8 mouse cellular contexts compared by ENCODE assay signal in the genomic region with DNA sequence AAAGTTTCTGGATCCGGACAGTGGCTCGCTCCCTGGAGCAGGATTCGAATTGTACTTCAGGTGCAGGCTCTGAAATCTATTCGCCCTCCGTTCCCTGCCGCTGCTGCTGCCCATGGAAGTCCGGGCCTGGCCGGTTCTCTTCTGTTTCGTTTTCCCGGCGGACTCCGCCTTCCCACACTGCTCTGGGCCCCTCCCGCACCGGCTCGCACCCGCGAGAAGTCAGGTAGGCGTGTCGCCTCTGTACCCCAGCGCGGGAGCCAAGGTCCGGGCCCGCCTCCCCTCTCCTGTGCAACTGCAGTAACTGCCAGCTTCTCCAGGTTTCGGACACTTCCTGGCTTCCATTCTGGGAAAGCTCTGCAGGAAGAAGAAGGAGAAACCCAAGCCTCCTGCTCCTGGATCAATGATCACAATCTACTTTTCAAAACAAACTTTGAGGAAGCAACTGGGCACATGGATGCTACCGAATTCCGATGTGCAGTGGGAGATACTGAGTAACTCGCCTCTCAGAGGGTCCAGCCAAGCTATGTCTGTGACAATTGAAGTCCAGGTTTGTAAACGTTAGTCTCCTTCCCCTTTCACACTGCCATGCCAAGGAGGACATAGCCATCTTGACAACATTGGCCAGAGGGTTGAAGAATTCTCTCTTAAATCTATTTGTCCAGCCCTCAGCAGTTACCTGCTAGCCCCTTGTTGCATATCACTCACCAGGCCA. TPM values are rescaled to one million over a fixed set of nuclear protein-coding genes. Genes with fewer than 3 reads are reported as not detected.
A peak's percentile ranks its signal among the peaks of the same experiment; 100 is the strongest.
DNase-seq lines count a peak whose midpoint lies in the region; ATAC-seq and TF ChIP-seq lines count a peak whose summit lies in the region.

Gene Eif2ak2, minus strand, starts transcription at position 173 of the 712 bp plus-strand sequence.

- peak within 1 kb of the TSS; percentile 61 for H3ac ChIP-seq in C2C12 (ENCODE audit: control insufficient read depth, insufficient read length, low read depth)

- ATAC-seq in erythroblast, adult 5-6 weeks (replicated peaks; ENCODE audit: low FRiP score, poor library complexity, severe bottlenecking) = peak; percentile 96
- peak; percentile 99 for ATAC-seq in kidney, embryonic 14.5 days (ENCODE audit: low FRiP score, low TSS enrichment)
- ATAC-seq in limb, embryonic 15.5 days (ENCODE audit: insufficient number of reproducible peaks, low FRiP score, low TSS enrichment, low read depth) = peak; percentile 87
- ATAC-seq in midbrain, postnatal 0 days (ENCODE audit: low FRiP score) = peak; percentile 92

- H3K27ac ChIP-seq in heart, embryonic 10.5 days = peak within 1 kb of the TSS; percentile 90
- peak within 1 kb of the TSS; percentile 69; the same call in 1 of the 2 replicates for H3K27ac ChIP-seq in kidney, embryonic 14.5 days (ENCODE audit: low read depth, low read length)
- peak within 1 kb of the TSS; percentile 82 for H3K27ac ChIP-seq in limb, embryonic 15.5 days
- peak within 1 kb of the TSS; percentile 67 for H3K27ac ChIP-seq in midbrain, postnatal 0 days (ENCODE audit: low read depth, low read length)

- peak within 1 kb of the TSS; percentile 60 for H3K4me2 ChIP-seq in kidney, embryonic 14.5 days (replicated peaks; ENCODE audit: low read depth, low read length)
- H3K4me2 ChIP-seq in limb, embryonic 15.5 days = peak within 1 kb of the TSS; percentile 60
- peak within 1 kb of the TSS; percentile 76 for H3K4me2 ChIP-seq in midbrain, postnatal 0 days (ENCODE audit: low read depth, low read length, poor library complexity, severe bottlenecking)

- no peaks in the 10 kb centered on the region for H3K9me3 ChIP-seq in heart, embryonic 10.5 days
- H3K9me3 ChIP-seq in kidney, embryonic 14.5 days (ENCODE audit: control insufficient read depth, low read length) = no peaks in the 10 kb centered on the region
- H3K9me3 ChIP-seq in limb, embryonic 15.5 days = no peaks in the 10 kb centered on the region
- no peaks in the 10 kb centered on the region for H3K9me3 ChIP-seq in midbrain, postnatal 0 days (ENCODE audit: low read length)

- peak within 1 kb of the TSS; percentile 78 for H3K9ac ChIP-seq in kidney, embryonic 14.5 days (ENCODE audit: low read depth, low read length)
- H3K9ac ChIP-seq in limb, embryonic 15.5 days = peak within 1 kb of the TSS; percentile 62
- peak within 1 kb of the TSS; percentile 55 for H3K9ac ChIP-seq in midbrain, postnatal 0 days (replicated peaks; ENCODE audit: low read length, poor library complexity, severe bottlenecking)

- H3K79me2 ChIP-seq in C2C12 (ENCODE audit: control insufficient read depth, insufficient read depth) = peaks cover 24% of the 10 kb centered on the region

- 2% methylated on average over 28 of the region's 28 CpGs for WGBS in heart, embryonic 10.5 days
- WGBS in kidney, embryonic 14.5 days = under 1% methylated on average over 28 of the region's 28 CpGs
- 1% methylated on average over 28 of the region's 28 CpGs for whole genome bisulfite sequencing in limb, embryonic 15.5 days
- WGBS in midbrain, postnatal 0 days = 4% methylated on average over 28 of the region's 28 CpGs

- TF ChIP-seq CTCF in C2C12 (IDR thresholded peaks at IDR 0.05; ENCODE audit: control insufficient read depth, insufficient read depth, insufficient read length) = no peak
- TF ChIP-seq CTCF in midbrain, postnatal 0 days (IDR thresholded peaks at IDR 0.05) = no peak

- peaks cover 8% of the 10 kb centered on the region for H3K36me3 ChIP-seq in C2C12 (ENCODE audit: control insufficient read depth, insufficient read depth)
- H3K36me3 ChIP-seq in heart, embryonic 10.5 days = peaks cover 12% of the 10 kb centered on the region
- peaks cover 5% of the 10 kb centered on the region; the same call in 1 of the 2 replicates for H3K36me3 ChIP-seq in kidney, embryonic 14.5 days (ENCODE audit: control insufficient read depth, insufficient read depth, low read length)
- peaks cover 16% of the 10 kb centered on the region for H3K36me3 ChIP-seq in limb, embryonic 15.5 days
- no peaks in the 10 kb centered on the region for H3K36me3 ChIP-seq in midbrain, postnatal 0 days (ENCODE audit: insufficient read depth, low read length)

- H3K4me1 ChIP-seq in heart, embryonic 10.5 days = peaks cover 17% of the 10 kb centered on the region
- peaks cover 8% of the 10 kb centered on the region; the same call in 1 of the 2 replicates for H3K4me1 ChIP-seq in kidney, embryonic 14.5 days (ENCODE audit: control insufficient read depth, insufficient read depth, low read length)
- H3K4me1 ChIP-seq in limb, embryonic 15.5 days = peaks cover 15% of the 10 kb centered on the region
- no peaks in the 10 kb centered on the region for H3K4me1 ChIP-seq in midbrain, postnatal 0 days (ENCODE audit: insufficient read depth, low read length)

- H3K79me3 ChIP-seq in C2C12 (ENCODE audit: low read depth) = peaks cover 2% of the 10 kb centered on the region

- peak; percentile 64 for DNase-seq in brain, adult 2 months (ENCODE audit: low read depth, low spot score)
- peak; percentile 96 for DNase-seq in heart, embryonic 10.5 days (ENCODE audit: low spot score)
- peak; percentile 65 for DNase-seq in midbrain, postnatal 0 days (ENCODE audit: low spot score)
- peak; percentile 82 to 89 for DNase-seq in spleen, postnatal 4 days (ENCODE audit: low spot score in 2 of 2)

- H3K27me3 ChIP-seq in C2C12 (ENCODE audit: control insufficient read depth, insufficient read depth, insufficient read length) = no peaks in the 10 kb centered on the region
- H3K27me3 ChIP-seq in heart, embryonic 10.5 days (ENCODE audit: insufficient read depth, poor library complexity, severe bottlenecking) = no peaks in the 10 kb centered on the region
- H3K27me3 ChIP-seq in kidney, embryonic 14.5 days (ENCODE audit: control insufficient read depth, insufficient read depth, low read length) = no peaks in the 10 kb centered on the region
- no peaks in the 10 kb centered on the region for H3K27me3 ChIP-seq in limb, embryonic 15.5 days
- H3K27me3 ChIP-seq in midbrain, postnatal 0 days (ENCODE audit: insufficient read depth, low read length) = no peaks in the 10 kb centered on the region

- peak within 1 kb of the TSS; percentile 72 for H3K4me3 ChIP-seq in C2C12 (ENCODE audit: insufficient read depth, poor library complexity, severe bottlenecking)
- H3K4me3 ChIP-seq in heart, embryonic 10.5 days = peak within 1 kb of the TSS; percentile 76
- peak within 1 kb of the TSS; percentile 66 for H3K4me3 ChIP-seq in kidney, embryonic 14.5 days (ENCODE audit: low read length)
- H3K4me3 ChIP-seq in limb, embryonic 15.5 days = peak within 1 kb of the TSS; percentile 61
- peak within 1 kb of the TSS; percentile 38 for H3K4me3 ChIP-seq in midbrain, postnatal 0 days (ENCODE audit: low read depth, low read length)

TF ChIP-seq in C2C12, 6 proteins besides CTCF, POLR2A, EP300 and RAD21:
- TF ChIP-seq FOSL1 (IDR thresholded peaks at IDR 0.05; ENCODE audit: insufficient read depth, low read length, poor library complexity, severe bottlenecking) (no peak), CEBPB (IDR thresholded peaks at IDR 0.05; ENCODE audit: low read depth) (no peak), MAX (IDR thresholded peaks at IDR 0.05) (no peak), MYOD1 (IDR thresholded peaks at IDR 0.05; ENCODE audit: control insufficient read depth, insufficient read length, low read depth) (no peak), USF1 (IDR thresholded peaks at IDR 0.05; ENCODE audit: low read depth) (no peak), MYOG (IDR thresholded peaks at IDR 0.05; ENCODE audit: control insufficient read depth, extremely low read depth, insufficient read length) (no peak)

RNA-seq across cellular contexts. Expression of gene Eif2ak2, which starts in this region (rescaled TPM):
- polyA plus RNA-seq in C2C12 (2012; fragmentation: generic; extraction: Trizol) = 2.4 TPM
- total RNA-seq in erythroblast, adult 5-6 weeks (2015; ENCODE audit: low replicate concordance) = 13.4 and 23.0 TPM in 2 replicates
- 50.1 and 55.8 TPM in 2 replicates for total RNA-seq in erythroblast, adult 5-6 weeks (2017; ENCODE audit: low replicate concordance)
- polyA plus RNA-seq in heart, embryonic 10.5 days (2016; fragmentation: Nextera tagmentation; extraction: Ambion mirVana) = 7.3 and 9.7 TPM in 2 replicates
- 12.0 and 14.6 TPM in 2 replicates for polyA plus RNA-seq in kidney, embryonic 14.5 days (2014; fragmentation: Nextera tagmentation; extraction: Ambion mirVana)
- 10.1 and 13.2 TPM in 2 replicates for polyA plus RNA-seq in limb, embryonic 15.5 days (2015; fragmentation: Nextera tagmentation; extraction: Ambion mirVana)
- 3.3 and 4.0 TPM in 2 replicates for total RNA-seq in midbrain, postnatal 0 days (2014; rRNA removed)
- 3.1 and 4.0 TPM in 2 replicates for polyA plus RNA-seq in midbrain, postnatal 0 days (2015; fragmentation: Nextera tagmentation; extraction: Ambion mirVana)

Comparison
In these comparisons a context has a peak if more than half of its experiments do, and no peak if none do; other contexts are left out.
1. Peak in every context shown above with its lines: DNase-seq, ATAC-seq, H3K4me3 ChIP-seq and H3K27ac ChIP-seq.